ENCODE assay signal across 13 mouse cellular contexts in the genomic region with DNA sequence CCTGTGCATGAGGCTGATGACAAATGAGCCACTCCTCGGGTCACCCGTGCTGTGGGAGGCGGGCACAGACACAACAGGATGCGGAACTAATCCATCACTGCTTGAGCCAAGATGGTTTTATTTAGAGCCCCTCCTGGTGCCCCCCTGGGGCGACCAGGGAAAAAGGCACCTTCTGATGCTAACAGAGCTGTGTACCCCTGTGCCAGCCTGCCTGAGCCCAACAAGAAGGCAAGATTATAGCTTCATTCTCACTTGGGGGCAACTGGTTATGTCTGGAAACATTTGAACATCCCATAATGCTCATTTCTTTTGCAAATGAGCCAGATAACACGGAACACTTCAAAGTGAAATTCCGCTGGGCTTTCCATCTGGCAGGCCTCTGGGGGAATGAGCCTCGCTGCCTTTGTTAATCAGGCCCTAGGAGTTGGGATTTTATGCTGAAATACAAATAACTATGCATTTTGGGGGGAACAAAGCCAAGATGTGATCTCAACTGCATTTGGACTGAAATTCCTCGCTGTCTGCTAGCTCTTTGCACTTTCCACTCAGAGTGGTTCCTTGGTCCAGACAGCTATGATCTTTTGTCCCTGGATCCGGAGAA.
DNase-seq lines count a peak whose midpoint lies in the region; ATAC-seq and TF ChIP-seq lines count a peak whose summit lies in the region.
"Had no signal": no experiment of that assay in that cellular context is flagged by ENCODE, and none has a peak within 500 bp of the region (broad histone marks: within the 10 kb centered on the region; RNA-seq: fewer than 3 reads in every experiment).

No protein-coding gene starts in this region.

- TF ChIP-seq CTCF in lung, postnatal 0 days (IDR thresholded peaks at IDR 0.05), result no peak

- no peaks in the 10 kb centered on the region for H3K36me3 ChIP-seq in embryonic facial prominence, embryonic 12.5 days
- no peaks in the 10 kb centered on the region for H3K36me3 ChIP-seq in embryonic facial prominence, embryonic 10.5 days (replicated peaks)
- H3K36me3 ChIP-seq in lung, embryonic 16.5 days (ENCODE audit: control insufficient read depth, insufficient read depth, low read length), result no peaks in the 10 kb centered on the region
- H3K36me3 ChIP-seq in lung, postnatal 0 days (ENCODE audit: insufficient read depth, low read length), result no peaks in the 10 kb centered on the region
- H3K36me3 ChIP-seq in forebrain, embryonic 16.5 days (ENCODE audit: control insufficient read depth, insufficient read depth), result no peaks in the 10 kb centered on the region
- H3K36me3 ChIP-seq in neural tube, embryonic 14.5 days (ENCODE audit: control insufficient read depth, insufficient read depth, low read length), result no peaks in the 10 kb centered on the region
- H3K36me3 ChIP-seq: neural tube, embryonic 12.5 days had no signal

- TF ChIP-seq EP300 in lung, postnatal 0 days (IDR thresholded peaks at IDR 0.05), result no peak

- no peak for DNase-seq in embryonic facial prominence, embryonic 10.5 days (ENCODE audit: low spot score)
- DNase-seq in lung, postnatal 0 days (ENCODE audit: low spot score), result no peak
- DNase-seq in thymus, postnatal 25 days, result no peak
- no peak for DNase-seq in cerebellum, adult 18-20 months
- DNase-seq: adrenal gland, postnatal 36 days; cerebellum, adult 11-12 months; heart, adult 2 months; right cerebral cortex, adult 18-20 months had no signal

- ATAC-seq in embryonic facial prominence, embryonic 12.5 days (ENCODE audit: insufficient number of reproducible peaks, insufficient read depth, low FRiP score, low TSS enrichment), result no peak
- peak; percentile 37; the same call in 1 of the 2 replicates for ATAC-seq in lung, embryonic 16.5 days (ENCODE audit: low read depth)
- no peak for ATAC-seq in lung, postnatal 0 days
- peak; percentile 65 for ATAC-seq in forebrain, embryonic 16.5 days
- ATAC-seq in neural tube, embryonic 14.5 days (ENCODE audit: low read depth), result no peak

- H3K9ac ChIP-seq in embryonic facial prominence, embryonic 12.5 days, result no peak overlapping the region
- no peak overlapping the region for H3K9ac ChIP-seq in lung, embryonic 16.5 days (ENCODE audit: low read length)
- H3K9ac ChIP-seq in lung, postnatal 0 days (replicated peaks; ENCODE audit: low read depth), result no peak overlapping the region
- H3K9ac ChIP-seq in forebrain, embryonic 16.5 days (replicated peaks; ENCODE audit: low read depth, low read length), result no peak overlapping the region
- H3K9ac ChIP-seq in neural tube, embryonic 14.5 days (replicated peaks; ENCODE audit: low read depth, low read length), result no peak overlapping the region
- H3K9ac ChIP-seq: neural tube, embryonic 12.5 days had no signal

- H3K4me3 ChIP-seq in embryonic facial prominence, embryonic 12.5 days, result no peak overlapping the region
- no peak overlapping the region for H3K4me3 ChIP-seq in embryonic facial prominence, embryonic 10.5 days
- H3K4me3 ChIP-seq in lung, embryonic 16.5 days (ENCODE audit: low read length), result no peak overlapping the region
- no peak overlapping the region for H3K4me3 ChIP-seq in lung, postnatal 0 days (ENCODE audit: low read depth, low read length)
- no peak overlapping the region for H3K4me3 ChIP-seq in forebrain, embryonic 16.5 days (replicated peaks; ENCODE audit: low read length)
- no peak overlapping the region for H3K4me3 ChIP-seq in neural tube, embryonic 14.5 days (ENCODE audit: low read depth, low read length)
- H3K4me3 ChIP-seq: heart, adult 2 months; neural tube, embryonic 12.5 days had no signal

- H3K27ac ChIP-seq in embryonic facial prominence, embryonic 12.5 days, result 0 out of 2 replicates have a peak overlapping the region, but pooled peaks have one; percentile 46
- no peak overlapping the region for H3K27ac ChIP-seq in embryonic facial prominence, embryonic 10.5 days (replicated peaks)
- H3K27ac ChIP-seq in lung, embryonic 16.5 days (ENCODE audit: low read length), result 0 out of 2 replicates have a peak overlapping the region, but pooled peaks have one; percentile 3
- H3K27ac ChIP-seq in lung, postnatal 0 days (ENCODE audit: low read length), result no peak overlapping the region
- H3K27ac ChIP-seq in forebrain, embryonic 16.5 days (ENCODE audit: low read length), result peak overlapping the region; percentile 76
- 0 out of 2 replicates have a peak overlapping the region, but pooled peaks have one; percentile 22 for H3K27ac ChIP-seq in neural tube, embryonic 14.5 days (ENCODE audit: low read depth, low read length)
- H3K27ac ChIP-seq: heart, adult 2 months; neural tube, embryonic 12.5 days had no signal

- H3K27me3 ChIP-seq in embryonic facial prominence, embryonic 12.5 days, result no peaks in the 10 kb centered on the region
- H3K27me3 ChIP-seq in embryonic facial prominence, embryonic 10.5 days (replicated peaks; ENCODE audit: low read depth, poor library complexity, severe bottlenecking), result peaks cover 7% of the 10 kb centered on the region
- no peaks in the 10 kb centered on the region; the same call in 1 of the 2 replicates for H3K27me3 ChIP-seq in lung, embryonic 16.5 days (ENCODE audit: control insufficient read depth, insufficient read depth, low read depth, low read length)
- H3K27me3 ChIP-seq in lung, postnatal 0 days (replicated peaks; ENCODE audit: insufficient read depth, low read length), result no peaks in the 10 kb centered on the region
- H3K27me3 ChIP-seq in forebrain, embryonic 16.5 days (replicated peaks; ENCODE audit: control insufficient read depth, insufficient read depth, low read length), result no peaks in the 10 kb centered on the region
- H3K27me3 ChIP-seq in neural tube, embryonic 14.5 days (ENCODE audit: control insufficient read depth, insufficient read depth, low read length), result no peaks in the 10 kb centered on the region
- H3K27me3 ChIP-seq: neural tube, embryonic 12.5 days had no signal

- H3K4me1 ChIP-seq in embryonic facial prominence, embryonic 12.5 days, result peaks cover 14% of the 10 kb centered on the region; the same call in 1 of the 2 replicates
- H3K4me1 ChIP-seq in embryonic facial prominence, embryonic 10.5 days, result peaks cover 30% of the 10 kb centered on the region
- H3K4me1 ChIP-seq in lung, embryonic 16.5 days (replicated peaks; ENCODE audit: control insufficient read depth, insufficient read depth, low read length), result peaks cover 7% of the 10 kb centered on the region
- no peaks in the 10 kb centered on the region for H3K4me1 ChIP-seq in lung, postnatal 0 days (ENCODE audit: insufficient read depth, low read depth, low read length)
- peaks cover 33% of the 10 kb centered on the region for H3K4me1 ChIP-seq in forebrain, embryonic 16.5 days (replicated peaks; ENCODE audit: control insufficient read depth, insufficient read depth, low read length)
- no peaks in the 10 kb centered on the region for H3K4me1 ChIP-seq in neural tube, embryonic 14.5 days (ENCODE audit: control insufficient read depth, insufficient read depth, low read length)

- 41% methylated on average over 10 of the region's 10 CpGs for WGBS in embryonic facial prominence, embryonic 12.5 days
- WGBS in embryonic facial prominence, embryonic 10.5 days, result 54% methylated on average over 10 of the region's 10 CpGs
- 39% methylated on average over 10 of the region's 10 CpGs for WGBS in lung, embryonic 16.5 days
- WGBS in lung, postnatal 0 days, result 47% methylated on average over 10 of the region's 10 CpGs
- 18% methylated on average over 10 of the region's 10 CpGs for WGBS in forebrain, embryonic 16.5 days
- 31% methylated on average over 10 of the region's 10 CpGs for whole genome bisulfite sequencing in neural tube, embryonic 14.5 days

- H3K9me3 ChIP-seq in embryonic facial prominence, embryonic 12.5 days, result no peaks in the 10 kb centered on the region
- H3K9me3 ChIP-seq in embryonic facial prominence, embryonic 10.5 days, result no peaks in the 10 kb centered on the region
- no peaks in the 10 kb centered on the region for H3K9me3 ChIP-seq in lung, embryonic 16.5 days (ENCODE audit: control insufficient read depth, low read length)
- no peaks in the 10 kb centered on the region for H3K9me3 ChIP-seq in lung, postnatal 0 days (ENCODE audit: low read length)
- H3K9me3 ChIP-seq in forebrain, embryonic 16.5 days (ENCODE audit: control insufficient read depth, low read length), result no peaks in the 10 kb centered on the region
- H3K9me3 ChIP-seq in neural tube, embryonic 14.5 days (ENCODE audit: control insufficient read depth, low read length), result no peaks in the 10 kb centered on the region
- H3K9me3 ChIP-seq: neural tube, embryonic 12.5 days had no signal

- H3K4me2 ChIP-seq in embryonic facial prominence, embryonic 12.5 days (replicated peaks), result no peak overlapping the region
- no peak overlapping the region for H3K4me2 ChIP-seq in lung, embryonic 16.5 days (ENCODE audit: low read depth, low read length)
- H3K4me2 ChIP-seq in lung, postnatal 0 days (replicated peaks; ENCODE audit: low read depth, low read length), result no peak overlapping the region
- no peak overlapping the region for H3K4me2 ChIP-seq in forebrain, embryonic 16.5 days (ENCODE audit: low read length)
- no peak overlapping the region for H3K4me2 ChIP-seq in neural tube, embryonic 14.5 days (ENCODE audit: low read depth, low read length)
- H3K4me2 ChIP-seq: neural tube, embryonic 12.5 days had no signal

Comparison
In these comparisons a context has a peak if more than half of its experiments do, and no peak if none do; other contexts are left out.
1. ATAC-seq: peak in lung, embryonic 16.5 days (single experiment) and forebrain, embryonic 16.5 days (single experiment); none in embryonic facial prominence, embryonic 12.5 days (single experiment), lung, postnatal 0 days (single experiment) and neural tube, embryonic 14.5 days (single experiment).
2. H3K27ac ChIP-seq: peak in embryonic facial prominence, embryonic 12.5 days (single experiment), lung, embryonic 16.5 days (single experiment), forebrain, embryonic 16.5 days (single experiment) and neural tube, embryonic 14.5 days (single experiment); none in embryonic facial prominence, embryonic 10.5 days (single experiment) and lung, postnatal 0 days (single experiment).